Mouse (Mus musculus) myocyte (in vitro differentiated cells): Measurements from ENCODE around the gene Coro2a.

Experiments
- CEBPB ChIP-seq: IDR thresholded peaks from 2 replicates; pipeline ENCODE4 v1.6.1; 2011; ENCODE audit warnings: mild to moderate bottlenecking, moderate library complexity; ENCODE audit not compliant: poor library complexity, insufficient read depth, severe bottlenecking
- E2F4 ChIP-seq: IDR thresholded peaks from one replicate; pipeline ENCODE4 v1.6.1; 2011; ENCODE audit warnings: mild to moderate bottlenecking, control low read depth, moderate library complexity; ENCODE audit not compliant: insufficient read depth
- MAX ChIP-seq: IDR thresholded peaks from one replicate; pipeline ENCODE4 v1.6.1; 2011; ENCODE audit warnings: low read depth, mild to moderate bottlenecking, control low read depth
- MYOD1 ChIP-seq, 3 experiments: IDR thresholded peaks; one replicate each; pipeline ENCODE4 v1.6.1; 2011; ENCODE audit warnings: control low read depth in 2 of 3, low read depth in 2 of 3, mild to moderate bottlenecking in 2 of 3, moderate library complexity in 1 of 3; ENCODE audit not compliant: insufficient read length in 2 of 3, control insufficient read depth in 1 of 3
- MYOG ChIP-seq, 3 experiments: IDR thresholded peaks; one replicate each; pipeline ENCODE4 v1.6.1; 2011; ENCODE audit warnings: control low read depth in 2 of 3, low read depth in 2 of 3, mild to moderate bottlenecking in 2 of 3; ENCODE audit not compliant: insufficient read length in 2 of 3, control insufficient read depth in 1 of 3, insufficient read depth in 1 of 3
- POLR2A ChIP-seq: IDR thresholded peaks from one replicate; pipeline ENCODE4 v1.6.1; 2011; ENCODE audit warnings: low read depth, mild to moderate bottlenecking, control low read depth, moderate library complexity; ENCODE audit not compliant: insufficient read length
- POLR2AphosphoS2 ChIP-seq: IDR thresholded peaks from one replicate; pipeline ENCODE4 v1.6.1; 2011; ENCODE audit warnings: low read depth, control low read depth; ENCODE audit not compliant: insufficient read length
- REST ChIP-seq: IDR thresholded peaks from one replicate; pipeline ENCODE4 v1.6.1; 2011; ENCODE audit warnings: mild to moderate bottlenecking, control low read depth, moderate library complexity; ENCODE audit not compliant: insufficient read depth, insufficient read length
- TCF12 ChIP-seq: IDR thresholded peaks from one replicate; pipeline ENCODE4 v1.6.1; 2011; ENCODE audit warnings: mild to moderate bottlenecking, control low read depth; ENCODE audit not compliant: poor library complexity, insufficient read depth, severe bottlenecking
- USF1 ChIP-seq: IDR thresholded peaks from one replicate; pipeline ENCODE4 v1.6.1; 2011; ENCODE audit warnings: low read depth, mild to moderate bottlenecking, control low read depth, moderate library complexity

- TF ChIP-seq MYOG (IDR thresholded peaks at IDR 0.05; ENCODE audit: control insufficient read depth in 1 of 3, insufficient read depth in 1 of 3, insufficient read length in 2 of 3, low read depth in 2 of 3) (no peak), REST (no peak), POLR2A (no peak), MAX (no peak), E2F4 (no peak), POLR2AphosphoS2 (no peak), USF1 (no peak), TCF12 (no peak), CEBPB (no peak), MYOD1 (IDR thresholded peaks at IDR 0.05; ENCODE audit: control insufficient read depth in 1 of 3, insufficient read length in 2 of 3, low read depth in 2 of 3) (no peak)
Measured at GRCm38 (mm10) chr4:46614641-46615040, 12.6 kb upstream of the Coro2a start.
